Mouse (Mus musculus): ENCODE measurements around the gene Rbfox3.

GRCm38 (mm10) chr11:118832793-118833481 is 78.5 kb downstream of the Rbfox3 start:
- TF ChIP-seq POLR2A (IDR thresholded peaks at IDR 0.05; ENCODE audit: borderline replicate concordance, control insufficient read depth, low read depth, low read length) = no peak
- TF ChIP-seq CTCF (IDR thresholded peaks at IDR 0.05; ENCODE audit: control insufficient read depth, insufficient read depth, low read length) = no peak
